Mouse (Mus musculus) limb, embryonic 15.5 days (tissue): Measurements from ENCODE around the gene Cpox. TPM values are rescaled to one million over a fixed set of nuclear protein-coding genes. Genes with fewer than 3 reads are reported as not detected.

Experiments
- ATAC-seq: fragments of 200-750 bp; cut with Nextera tagmentation; 2 replicates; pipeline ENCODE4 v1.8.0; 2017; ENCODE audit warnings: low read depth, moderate TSS enrichment; ENCODE audit not compliant: insufficient number of reproducible peaks, low FRiP score, low TSS enrichment
- H3K27ac ChIP-seq: fragments of 300-500 bp; sonication (generic); 2 replicates; pipeline ENCODE4 v1.5.1; 2015; ENCODE audit warnings: moderate library complexity, mild to moderate bottlenecking, inconsistent platforms
- H3K27me3 ChIP-seq: fragments of 300-500 bp; sonication (generic); 2 replicates; pipeline ENCODE4 v1.6.1; 2015; ENCODE audit warnings: inconsistent platforms
- H3K36me3 ChIP-seq: fragments of 300-500 bp; sonication (generic); 2 replicates; pipeline ENCODE4 v1.6.1; 2015; ENCODE audit warnings: inconsistent platforms
- H3K4me1 ChIP-seq: fragments of 300-500 bp; sonication (generic); 2 replicates; pipeline ENCODE4 v1.6.1; 2015; ENCODE audit warnings: inconsistent platforms
- H3K4me2 ChIP-seq: fragments of 300-500 bp; sonication (generic); 2 replicates; pipeline ENCODE4 v1.6.1; 2015; ENCODE audit warnings: mild to moderate bottlenecking, inconsistent platforms
- H3K4me3 ChIP-seq: fragments of 300-500 bp; sonication (generic); 2 replicates; pipeline ENCODE4 v1.5.1; 2015; ENCODE audit warnings: mild to moderate bottlenecking, inconsistent platforms
- H3K9ac ChIP-seq: fragments of 300-500 bp; sonication (generic); 2 replicates; pipeline ENCODE4 v1.6.1; 2015; ENCODE audit warnings: inconsistent platforms
- H3K9me3 ChIP-seq: fragments of 300-500 bp; sonication (generic); 2 replicates; pipeline ENCODE4 v1.6.1; 2016; ENCODE audit warnings: inconsistent platforms
- WGBS: fragments of 180-500 bp; shearing (Covaris S2); methylation state at CpG from one replicate; pipeline ENCODE4 v1.1.7; 2015; 5-methylcytosine and 5-hydroxymethylcytosine counted together
- polyA plus RNA-seq: library from polyadenylated mRNA; unstranded; fragments of >200 nt; fragmentation: Nextera tagmentation; extraction: Ambion mirVana; gene quantifications from 2 replicates; pipeline ENCODE4 v1.2.1, GENCODE M21; 2015

Cpox gene
- 25.3 and 30.0 TPM in 2 replicates for polyA plus RNA-seq

DNA sequence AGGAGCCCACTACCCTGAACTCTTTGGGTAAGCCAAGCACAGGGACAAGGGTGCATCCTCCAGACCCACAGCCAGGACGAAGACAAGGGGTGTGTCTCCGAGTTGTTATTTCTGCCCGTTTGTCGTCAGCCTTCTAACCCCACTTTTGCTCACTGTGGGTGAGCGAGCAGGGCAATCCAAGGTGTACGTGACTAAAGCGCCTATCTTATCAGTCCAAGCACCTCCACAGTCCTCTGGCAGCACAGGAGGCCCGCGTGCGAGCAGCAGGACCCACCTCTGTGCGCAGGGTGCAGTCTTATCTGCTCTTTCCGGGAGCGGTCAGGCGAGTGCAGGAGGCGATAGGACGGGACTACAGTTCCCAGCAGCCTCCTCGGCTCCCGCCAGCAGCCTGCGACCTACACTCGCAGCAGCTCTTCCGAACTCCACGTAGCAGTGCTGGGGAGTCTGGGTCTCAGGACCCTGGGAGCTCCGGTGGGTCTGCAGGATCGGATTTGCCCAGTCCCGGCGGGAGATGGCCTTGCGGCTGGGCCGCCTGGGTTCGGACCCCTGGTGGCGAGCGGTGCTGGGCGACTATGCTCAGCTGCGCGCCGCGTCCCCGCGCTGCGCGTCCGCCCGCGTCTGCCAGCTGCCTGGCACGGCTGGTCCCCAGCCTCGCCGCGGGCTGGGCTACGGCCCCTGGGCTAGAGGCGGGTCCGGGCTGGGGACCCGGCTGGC is at the start of gene Cpox:
TSS of gene Cpox (plus strand) at position 376 of the 714 bp plus-strand sequence.
- Histone ChIP-seq H3K4me2 (peak within 1 kb of the TSS; percentile 75), H3K4me3 (peak within 1 kb of the TSS; percentile 76), H3K27ac (peak within 1 kb of the TSS; percentile 85), H3K36me3 (peaks cover 21% of the 10 kb centered on the region), H3K27me3 (no peaks in the 10 kb centered on the region), H3K9ac (peak within 1 kb of the TSS; percentile 80), H3K4me1 (0 out of 2 replicates have a peak, but pooled peaks cover 8% of the 10 kb centered on the region), H3K9me3 (no peaks in the 10 kb centered on the region)
- WGBS = under 1% methylated on average over 47 of the region's 51 CpGs
- ATAC-seq = peak; percentile 96

DNA sequence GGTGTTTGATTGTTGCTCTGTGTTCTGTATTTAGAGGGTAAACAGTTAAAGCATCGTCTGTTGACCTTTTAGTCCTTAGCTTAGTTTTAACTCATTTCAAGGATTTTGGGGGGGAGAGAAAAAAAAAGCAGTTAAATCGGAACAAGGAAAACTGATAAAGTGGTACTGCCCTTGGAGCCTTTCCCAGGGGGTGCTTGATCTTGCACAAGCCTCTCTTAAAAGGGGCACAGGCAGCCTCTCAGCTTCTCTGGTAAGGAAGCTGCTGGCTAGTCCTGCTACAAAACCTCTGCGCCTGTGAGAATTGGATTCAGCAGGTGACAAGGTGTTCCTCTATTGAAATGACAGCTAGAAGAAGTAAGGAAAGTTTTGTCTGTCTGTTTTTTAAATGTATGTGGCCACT is 47.7 kb upstream of the Cpox start:
- no peak overlapping the region for H3K9ac ChIP-seq
- ATAC-seq = no peak
- no peak overlapping the region for H3K4me2 ChIP-seq
- no peaks in the 10 kb centered on the region for H3K9me3 ChIP-seq
- H3K36me3 ChIP-seq = no peaks in the 10 kb centered on the region
- no peak overlapping the region for H3K4me3 ChIP-seq
- no peaks in the 10 kb centered on the region for H3K27me3 ChIP-seq
- 0 out of 2 replicates have a peak, but pooled peaks cover 3% of the 10 kb centered on the region for H3K4me1 ChIP-seq
- no peak overlapping the region for H3K27ac ChIP-seq
- WGBS = 67% methylated on average over 3 of the region's 3 CpGs

GRCm38 (mm10) chr16:58623114-58623513 is 47.0 kb upstream of the Cpox start:
- Histone ChIP-seq H3K4me1 (0 out of 2 replicates have a peak, but pooled peaks cover 3% of the 10 kb centered on the region), H3K36me3 (no peaks in the 10 kb centered on the region), H3K4me2 (no peak overlapping the region), H3K27ac (no peak overlapping the region), H3K9me3 (no peaks in the 10 kb centered on the region), H3K4me3 (no peak overlapping the region), H3K27me3 (no peaks in the 10 kb centered on the region), H3K9ac (no peak overlapping the region)
- WGBS = 32% methylated on average over 4 of the region's 4 CpGs
- ATAC-seq = no peak

DNA sequence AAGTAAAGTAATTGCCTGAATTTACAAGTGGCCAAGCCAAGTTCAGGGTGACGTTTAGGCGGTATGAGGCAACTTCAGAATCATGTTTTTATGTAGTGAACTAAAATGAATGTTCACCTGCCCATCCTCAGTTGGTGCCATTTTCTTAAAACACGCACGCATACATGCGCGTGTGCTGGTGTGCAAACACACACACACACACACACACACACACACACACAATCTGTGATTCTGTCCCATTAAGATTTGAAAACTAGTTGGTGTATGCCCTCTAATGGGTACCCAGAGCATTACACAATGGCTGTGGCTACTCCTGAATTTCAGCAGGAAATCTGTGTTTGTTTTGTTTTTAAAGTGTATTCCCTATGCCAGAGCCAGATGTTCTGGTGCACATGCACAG is 46.1 kb upstream of the Cpox start:
- Histone ChIP-seq H3K4me2 (no peak overlapping the region), H3K4me1 (0 out of 2 replicates have a peak, but pooled peaks cover 3% of the 10 kb centered on the region), H3K27ac (no peak overlapping the region), H3K9me3 (no peaks in the 10 kb centered on the region), H3K9ac (no peak overlapping the region), H3K27me3 (no peaks in the 10 kb centered on the region), H3K36me3 (no peaks in the 10 kb centered on the region), H3K4me3 (no peak overlapping the region)
- WGBS = 79% methylated on average over 6 of the region's 6 CpGs
- ATAC-seq = no peak

- H3K4me3 ChIP-seq = no peak overlapping the region
- no peaks in the 10 kb centered on the region for H3K27me3 ChIP-seq
- H3K36me3 ChIP-seq = no peaks in the 10 kb centered on the region
- no peak overlapping the region for H3K27ac ChIP-seq
- ATAC-seq = no peak
- H3K4me1 ChIP-seq = 0 out of 2 replicates have a peak, but pooled peaks cover 3% of the 10 kb centered on the region
- 87% methylated on average over 4 of the region's 4 CpGs for WGBS
- H3K9me3 ChIP-seq = no peaks in the 10 kb centered on the region
- H3K4me2 ChIP-seq = no peak overlapping the region
- H3K9ac ChIP-seq = no peak overlapping the region
Measured at GRCm38 (mm10) chr16:58627597-58628335, 42.3 kb upstream of the Cpox start.

- Histone ChIP-seq H3K27me3 (no peaks in the 10 kb centered on the region), H3K9ac (no peak overlapping the region), H3K9me3 (no peaks in the 10 kb centered on the region), H3K4me2 (no peak overlapping the region), H3K4me3 (no peak overlapping the region), H3K4me1 (no peaks in the 10 kb centered on the region), H3K27ac (no peak overlapping the region), H3K36me3 (no peaks in the 10 kb centered on the region)
- ATAC-seq = no peak
- whole genome bisulfite sequencing = 100% methylated on average over 2 of the region's 2 CpGs
Measured at GRCm38 (mm10) chr16:58628336-58628680, 41.8 kb upstream of the Cpox start.

- Histone ChIP-seq H3K9ac (no peak overlapping the region), H3K4me1 (no peaks in the 10 kb centered on the region), H3K36me3 (no peaks in the 10 kb centered on the region), H3K27ac (no peak overlapping the region), H3K4me3 (no peak overlapping the region), H3K9me3 (no peaks in the 10 kb centered on the region), H3K27me3 (no peaks in the 10 kb centered on the region), H3K4me2 (no peak overlapping the region)
- 93% methylated on average over 5 of the region's 5 CpGs for WGBS
- no peak for ATAC-seq
Measured at GRCm38 (mm10) chr16:58628968-58629367, 41.1 kb upstream of the Cpox start.

GRCm38 (mm10) chr16:58629736-58630135 is 40.4 kb upstream of the Cpox start:
- no peaks in the 10 kb centered on the region for H3K27me3 ChIP-seq
- H3K36me3 ChIP-seq = no peaks in the 10 kb centered on the region
- no peak for ATAC-seq
- no peaks in the 10 kb centered on the region for H3K9me3 ChIP-seq
- H3K4me1 ChIP-seq = no peaks in the 10 kb centered on the region
- H3K4me3 ChIP-seq = no peak overlapping the region
- no peak overlapping the region for H3K27ac ChIP-seq
- WGBS = 64% methylated on average over 2 of the region's 2 CpGs
- no peak overlapping the region for H3K9ac ChIP-seq
- H3K4me2 ChIP-seq = no peak overlapping the region

DNA sequence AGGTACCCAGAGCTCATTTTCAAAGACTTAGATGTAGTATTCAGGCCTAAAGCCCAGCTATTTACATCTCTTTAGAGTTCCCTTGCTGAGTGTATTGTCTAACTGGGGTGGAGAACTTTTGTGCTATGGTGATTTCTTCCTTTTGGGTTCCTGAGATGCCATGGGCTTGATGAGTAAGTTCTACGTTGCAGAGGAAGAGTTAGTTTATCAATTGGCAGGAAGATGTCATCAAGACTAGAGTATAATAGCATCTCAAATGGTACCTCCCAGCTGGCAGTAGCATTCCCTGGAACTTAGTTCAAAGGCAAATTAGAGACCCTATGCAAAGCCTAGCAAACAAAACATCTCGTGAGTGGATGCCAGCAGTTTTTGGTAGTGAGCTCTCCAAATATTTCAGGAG is 34.2 kb upstream of the Cpox start:
- 68% methylated on average over 2 of the region's 2 CpGs for WGBS
- Histone ChIP-seq H3K9me3 (no peaks in the 10 kb centered on the region), H3K36me3 (no peaks in the 10 kb centered on the region), H3K27ac (no peak overlapping the region), H3K4me2 (no peak overlapping the region), H3K4me3 (no peak overlapping the region), H3K27me3 (no peaks in the 10 kb centered on the region), H3K9ac (no peak overlapping the region), H3K4me1 (no peaks in the 10 kb centered on the region)
- no peak for ATAC-seq

- ATAC-seq = no peak
Measured at GRCm38 (mm10) chr16:58637448-58637847, 32.6 kb upstream of the Cpox start.

GRCm38 (mm10) chr16:58638016-58638415 is 32.1 kb upstream of the Cpox start:
- no peaks in the 10 kb centered on the region for H3K9me3 ChIP-seq
- H3K4me1 ChIP-seq = no peaks in the 10 kb centered on the region
- H3K4me2 ChIP-seq = no peak overlapping the region
- WGBS = 68% methylated on average over 7 of the region's 7 CpGs
- H3K4me3 ChIP-seq = no peak overlapping the region
- no peaks in the 10 kb centered on the region for H3K36me3 ChIP-seq
- H3K27ac ChIP-seq = no peak overlapping the region
- H3K9ac ChIP-seq = no peak overlapping the region
- no peak for ATAC-seq
- H3K27me3 ChIP-seq = no peaks in the 10 kb centered on the region

More at GRCm38 (mm10) chr16:58637448-58637847, 32.6 kb upstream of the Cpox start:
- Histone ChIP-seq H3K9ac (no peak overlapping the region), H3K36me3 (no peaks in the 10 kb centered on the region), H3K27ac (no peak overlapping the region), H3K4me1 (no peaks in the 10 kb centered on the region), H3K4me3 (no peak overlapping the region), H3K27me3 (no peaks in the 10 kb centered on the region), H3K4me2 (no peak overlapping the region), H3K9me3 (no peaks in the 10 kb centered on the region)
- 69% methylated on average over 4 of the region's 4 CpGs for WGBS

DNA sequence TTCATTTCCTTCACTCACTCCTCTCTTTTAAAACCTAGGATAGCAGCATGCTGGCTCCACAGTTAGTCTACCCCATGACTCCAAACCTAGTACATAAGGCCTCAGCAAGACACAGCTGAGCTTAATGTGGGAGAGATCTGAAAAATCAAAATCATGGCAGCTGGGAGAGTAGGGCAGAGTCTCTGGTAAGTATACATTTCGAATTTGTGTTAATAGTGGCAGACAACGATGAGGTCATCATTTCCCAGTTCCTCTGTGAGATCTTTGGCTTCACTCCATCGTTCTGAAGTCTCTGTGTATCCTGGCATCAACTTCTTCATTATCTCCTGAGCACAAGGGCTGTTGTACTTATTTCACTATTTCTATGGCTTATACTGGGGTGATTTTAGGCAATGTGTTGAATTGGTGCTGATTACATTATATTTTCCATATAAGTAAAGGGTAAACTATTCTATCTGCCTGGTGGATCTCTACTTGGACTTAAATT is 31.4 kb upstream of the Cpox start, which contains the start of gene E330017A01Rik:
TSS of gene E330017A01Rik (minus strand) at position 51 of the 487 bp plus-strand sequence.
- WGBS = 84% methylated on average over 3 of the region's 3 CpGs
- Histone ChIP-seq H3K27ac (no peak within 1 kb of the TSS), H3K27me3 (no peaks in the 10 kb centered on the region), H3K9ac (no peak within 1 kb of the TSS), H3K9me3 (no peaks in the 10 kb centered on the region), H3K4me3 (no peak within 1 kb of the TSS), H3K36me3 (no peaks in the 10 kb centered on the region), H3K4me1 (no peaks in the 10 kb centered on the region), H3K4me2 (no peak within 1 kb of the TSS)
- ATAC-seq = no peak
